Mouse (Mus musculus) ES-Bruce4 (cell line): ENCODE data around the gene Syngr1. TPM values are rescaled to one million over a fixed set of nuclear protein-coding genes. Genes with fewer than 3 reads are reported as not detected.
A peak's percentile ranks its signal among the peaks of the same experiment; 100 is the strongest.

Experiments
- H3K27ac ChIP-seq: 2 replicates; pipeline ENCODE4 v1.5.1; 2012; ENCODE audit warnings: low read length, inconsistent platforms; ENCODE audit not compliant: insufficient read depth
- H3K27me3 ChIP-seq: 2 replicates; pipeline ENCODE4 v1.6.1; 2012; ENCODE audit warnings: mild to moderate bottlenecking, low read length, inconsistent platforms; ENCODE audit not compliant: control insufficient read depth, poor library complexity, insufficient read depth, severe bottlenecking
- H3K36me3 ChIP-seq: 2 replicates; pipeline ENCODE4 v1.6.1; 2012; ENCODE audit warnings: inconsistent platforms, mild to moderate bottlenecking, low read length, moderate library complexity; ENCODE audit not compliant: control insufficient read depth, poor library complexity, insufficient read depth, severe bottlenecking
- H3K4me1 ChIP-seq: one replicate; pipeline ENCODE4 v1.8.1; 2011; ENCODE audit warnings: low read length; ENCODE audit not compliant: control insufficient read depth, insufficient read depth
- H3K4me3 ChIP-seq: 2 replicates; pipeline ENCODE4 v1.5.1; 2011; ENCODE audit warnings: low read depth, mild to moderate bottlenecking, low read length
- H3K9ac ChIP-seq: 2 replicates; pipeline ENCODE4 v1.6.1; 2012; ENCODE audit warnings: low read depth, mild to moderate bottlenecking, inconsistent platforms; ENCODE audit not compliant: poor library complexity, severe bottlenecking
- H3K9me3 ChIP-seq: replicated peaks from 2 replicates; pipeline ENCODE4 v1.6.1; 2012; ENCODE audit warnings: mild to moderate bottlenecking, low read length, inconsistent platforms; ENCODE audit not compliant: control insufficient read depth, poor library complexity, insufficient read depth, severe bottlenecking
- CTCF ChIP-seq: IDR thresholded peaks from one replicate; pipeline ENCODE4 v1.8.1; 2011; ENCODE audit warnings: low read depth, low read length
- EP300 ChIP-seq: IDR thresholded peaks from 2 replicates; pipeline ENCODE4 v1.6.1; 2011; ENCODE audit warnings: low read depth, low read length; ENCODE audit not compliant: insufficient read depth
- POLR2A ChIP-seq: IDR thresholded peaks from one replicate; pipeline ENCODE4 v1.8.1; 2011; ENCODE audit warnings: low read length; ENCODE audit not compliant: insufficient read depth
- polyA plus RNA-seq: library from polyadenylated mRNA; stranded (reverse); fragments of >200 nt; gene quantifications from 2 replicates; pipeline ENCODE4 v1.2.4, GENCODE M21; 2011; ENCODE audit warnings: low read depth; ENCODE audit not compliant: missing spikeins, insufficient read depth, insufficient read length

Gene Syngr1
- polyA plus RNA-seq, 1 experiment = 32.3 TPM

GRCm38 (mm10) chr15:80131421-80131820 is 40.3 kb downstream of the Syngr1 start:
- H3K9me3 ChIP-seq = no peaks in the 10 kb centered on the region
- no peak overlapping the region for H3K27ac ChIP-seq
- no peak overlapping the region for H3K4me3 ChIP-seq
- no peak for TF ChIP-seq EP300
- TF ChIP-seq POLR2A = no peak
- no peak for TF ChIP-seq CTCF
- H3K27me3 ChIP-seq = no peaks in the 10 kb centered on the region
- H3K36me3 ChIP-seq = no peaks in the 10 kb centered on the region
- no peak overlapping the region for H3K9ac ChIP-seq
- no peaks in the 10 kb centered on the region for H3K4me1 ChIP-seq

- Histone ChIP-seq H3K27me3 (no peaks in the 10 kb centered on the region), H3K9ac (peak overlapping the region; percentile 88), H3K36me3 (no peaks in the 10 kb centered on the region), H3K4me3 (peak overlapping the region; percentile 12; the same call in 1 of the 2 replicates), H3K9me3 (no peaks in the 10 kb centered on the region), H3K27ac (no peak overlapping the region), H3K4me1 (peaks cover 2% of the 10 kb centered on the region)
- TF ChIP-seq CTCF (no peak), POLR2A (no peak), EP300 (no peak)
Observed at GRCm38 (mm10) chr15:80132452-80132851, 41.3 kb downstream of the Syngr1 start.

GRCm38 (mm10) chr15:80132993-80133586 is 42.0 kb downstream of the Syngr1 start, which contains the start of gene Tab1:
Tab1 (plus strand) TSS chr15:80133127.
- Histone ChIP-seq H3K4me1 (peaks cover 2% of the 10 kb centered on the region), H3K9me3 (no peaks in the 10 kb centered on the region), H3K27me3 (no peaks in the 10 kb centered on the region), H3K36me3 (no peaks in the 10 kb centered on the region), H3K9ac (peak within 1 kb of the TSS; percentile 88), H3K4me3 (peak within 1 kb of the TSS; percentile 98), H3K27ac (peak within 1 kb of the TSS; percentile 63)
- TF ChIP-seq POLR2A (no peak), CTCF (peak; percentile 60), EP300 (peak; percentile 14; the same call in 1 of the 2 replicates)

GRCm38 (mm10) chr15:80133682-80134449 is 42.7 kb downstream of the Syngr1 start:
- no peaks in the 10 kb centered on the region for H3K9me3 ChIP-seq

GRCm38 (mm10) chr15:80134450-80134847 is 43.3 kb downstream of the Syngr1 start:
- peak overlapping the region; percentile 12; the same call in 1 of the 2 replicates for H3K4me3 ChIP-seq
- H3K36me3 ChIP-seq = 0 out of 2 replicates have a peak, but pooled peaks cover 2% of the 10 kb centered on the region
- H3K4me1 ChIP-seq = peaks cover 3% of the 10 kb centered on the region
- peak overlapping the region; percentile 88 for H3K9ac ChIP-seq
- H3K27ac ChIP-seq = 0 out of 2 replicates have a peak overlapping the region, but pooled peaks have one; percentile 63
- H3K9me3 ChIP-seq = no peaks in the 10 kb centered on the region
- TF ChIP-seq POLR2A = no peak
- TF ChIP-seq EP300 = no peak
- no peak for TF ChIP-seq CTCF
- no peaks in the 10 kb centered on the region for H3K27me3 ChIP-seq

More at GRCm38 (mm10) chr15:80133682-80134449, 42.7 kb downstream of the Syngr1 start:
- peak overlapping the region; percentile 98 for H3K4me3 ChIP-seq
- H3K27me3 ChIP-seq = no peaks in the 10 kb centered on the region
- H3K36me3 ChIP-seq = no peaks in the 10 kb centered on the region
- peak overlapping the region; percentile 63 for H3K27ac ChIP-seq
- TF ChIP-seq POLR2A (no peak), CTCF (no peak), EP300 (no peak)
- H3K4me1 ChIP-seq = peaks cover 2% of the 10 kb centered on the region
- peak overlapping the region; percentile 88 for H3K9ac ChIP-seq

- no peaks in the 10 kb centered on the region for H3K27me3 ChIP-seq
- peaks cover 3% of the 10 kb centered on the region for H3K4me1 ChIP-seq
- H3K27ac ChIP-seq = no peak overlapping the region
- TF ChIP-seq POLR2A = no peak
- no peak for TF ChIP-seq CTCF
- no peak for TF ChIP-seq EP300
- H3K4me3 ChIP-seq = no peak overlapping the region
- no peak overlapping the region for H3K9ac ChIP-seq
- H3K9me3 ChIP-seq = no peaks in the 10 kb centered on the region
- 0 out of 2 replicates have a peak, but pooled peaks cover 2% of the 10 kb centered on the region for H3K36me3 ChIP-seq
Observed at GRCm38 (mm10) chr15:80135499-80135898, 44.4 kb downstream of the Syngr1 start.
